In genomic region chr10:108583694-108584093, GRCm38 (mm10) we compare ENCODE assay signal across 9 mouse cellular contexts.
DNase-seq lines count a peak whose midpoint lies in the region; ATAC-seq lines count a peak whose summit lies in the region.
"Had no signal": no experiment of that assay in that cellular context is flagged by ENCODE, and none has a peak within 500 bp of the region (broad histone marks: within the 10 kb centered on the region; RNA-seq: fewer than 3 reads in every experiment).

No protein-coding gene starts in this region.

- no peaks in the 10 kb centered on the region for H3K9me3 ChIP-seq in hindbrain, embryonic 10.5 days
- H3K9me3 ChIP-seq in neural tube, embryonic 14.5 days (ENCODE audit: control insufficient read depth, low read length): no peaks in the 10 kb centered on the region
- H3K9me3 ChIP-seq: kidney, embryonic 15.5 days had no signal

- intact Hi-C loops in left cerebral cortex, postnatal 4 days (cut with DNase I): no loop called here

- peak overlapping the region; percentile 9; the same call in 1 of the 2 replicates for H3K4me3 ChIP-seq in hindbrain, embryonic 10.5 days
- no peak overlapping the region for H3K4me3 ChIP-seq in neural tube, embryonic 14.5 days (ENCODE audit: low read depth, low read length)
- H3K4me3 ChIP-seq: kidney, embryonic 15.5 days had no signal

- peak overlapping the region; percentile 9; the same call in 1 of the 2 replicates for H3K4me2 ChIP-seq in neural tube, embryonic 14.5 days (ENCODE audit: low read depth, low read length)
- H3K4me2 ChIP-seq: kidney, embryonic 15.5 days had no signal

- H3K4me1 ChIP-seq in hindbrain, embryonic 10.5 days (replicated peaks): peaks cover 17% of the 10 kb centered on the region
- peaks cover 9% of the 10 kb centered on the region for H3K4me1 ChIP-seq in neural tube, embryonic 14.5 days (ENCODE audit: control insufficient read depth, insufficient read depth, low read length)
- H3K4me1 ChIP-seq: kidney, embryonic 15.5 days had no signal

- ATAC-seq in neural tube, embryonic 14.5 days (ENCODE audit: low read depth): no peak

- no peaks in the 10 kb centered on the region for H3K36me3 ChIP-seq in hindbrain, embryonic 10.5 days
- no peaks in the 10 kb centered on the region for H3K36me3 ChIP-seq in neural tube, embryonic 14.5 days (ENCODE audit: control insufficient read depth, insufficient read depth, low read length)
- H3K36me3 ChIP-seq: kidney, embryonic 15.5 days had no signal

- no peak overlapping the region for H3K9ac ChIP-seq in neural tube, embryonic 14.5 days (replicated peaks; ENCODE audit: low read depth, low read length)
- H3K9ac ChIP-seq: kidney, embryonic 15.5 days had no signal

- H3K27ac ChIP-seq in hindbrain, embryonic 10.5 days: no peak overlapping the region
- H3K27ac ChIP-seq in neural tube, embryonic 14.5 days (ENCODE audit: low read depth, low read length): no peak overlapping the region
- H3K27ac ChIP-seq: kidney, embryonic 15.5 days had no signal

- no peaks in the 10 kb centered on the region for H3K27me3 ChIP-seq in hindbrain, embryonic 10.5 days (ENCODE audit: insufficient read depth, poor library complexity, severe bottlenecking)
- no peaks in the 10 kb centered on the region for H3K27me3 ChIP-seq in neural tube, embryonic 14.5 days (ENCODE audit: control insufficient read depth, insufficient read depth, low read length)
- H3K27me3 ChIP-seq: kidney, embryonic 15.5 days had no signal

- peak; percentile 36 to 39 for DNase-seq in cerebellum, adult 18-20 months
- no peak for DNase-seq in cerebellum, adult 9-10 months
- DNase-seq in retina, embryonic 14.5 days (ENCODE audit: low spot score): peak; percentile 33
- no peak for DNase-seq in retina, postnatal 1 day
- DNase-seq in hindbrain, embryonic 10.5 days (ENCODE audit: low spot score): peak; percentile 23
- no peak for DNase-seq in adrenal gland, adult 8-10 months
- no peak for DNase-seq in left cerebral cortex, postnatal 4 days

- 21% methylated on average over 11 of the region's 11 CpGs for WGBS in hindbrain, embryonic 10.5 days
- 25% methylated on average over 11 of the region's 11 CpGs for WGBS in neural tube, embryonic 14.5 days

Comparison
In these comparisons a context has a peak if more than half of its experiments do, and no peak if none do; other contexts are left out.
1. DNase-seq: peak in cerebellum, adult 18-20 months (2 of 2), retina, embryonic 14.5 days (single experiment) and hindbrain, embryonic 10.5 days (single experiment); none in cerebellum, adult 9-10 months (single experiment), retina, postnatal 1 day (single experiment), adrenal gland, adult 8-10 months (single experiment) and left cerebral cortex, postnatal 4 days (single experiment).